Mouse (Mus musculus): Measurements from ENCODE around the gene Lrrc3b.
A peak's percentile ranks its signal among the peaks of the same experiment; 100 is the strongest.

Gene Lrrc3b

GRCm38 (mm10) chr14:15331370-15331769, 107.4 kb downstream of the Lrrc3b start:
- DNase-seq (ENCODE audit: low read depth, low spot score) = no peak

DNA sequence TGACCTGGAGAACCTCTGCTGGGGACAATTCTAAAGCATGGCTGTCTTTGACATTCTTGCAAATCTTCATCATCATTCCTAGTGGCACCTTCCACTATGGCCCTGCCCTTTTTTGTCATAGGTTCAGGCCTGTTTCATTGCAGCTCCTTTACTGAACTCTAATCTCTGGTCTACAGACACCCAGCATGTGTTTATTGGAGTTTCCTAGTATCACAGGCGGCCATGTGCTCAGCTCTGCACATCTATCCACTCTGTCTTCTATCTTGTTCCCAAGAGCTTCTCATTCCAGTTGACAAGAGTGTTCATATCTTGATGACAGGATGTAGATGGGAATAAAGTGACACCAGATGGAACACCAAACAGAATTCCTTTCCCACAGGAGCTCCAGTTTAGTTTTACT, 108.6 kb downstream of the Lrrc3b start:
- DNase-seq (ENCODE audit: low read depth, low spot score) = no peak

DNA sequence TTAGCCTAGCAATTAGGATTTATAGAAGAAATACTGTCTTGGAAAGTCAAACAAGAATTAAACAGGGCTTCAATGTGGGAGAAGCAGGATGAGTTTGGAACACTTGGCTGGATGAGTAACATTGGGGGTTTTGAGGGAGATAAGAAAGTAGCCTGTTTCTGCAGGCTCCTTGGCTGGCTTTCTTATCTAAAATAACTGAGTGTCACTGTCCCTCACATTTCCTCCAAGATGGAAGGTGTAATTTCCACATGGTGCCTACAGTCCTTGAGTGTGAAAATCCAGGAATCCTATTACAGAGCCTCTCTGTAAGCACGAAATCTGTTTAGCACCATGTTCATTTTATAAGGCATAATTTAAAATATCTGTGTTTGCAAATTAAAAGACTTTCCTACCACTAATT, 112.9 kb downstream of the Lrrc3b start:
- no peak for DNase-seq (ENCODE audit: low read depth, low spot score)

DNA sequence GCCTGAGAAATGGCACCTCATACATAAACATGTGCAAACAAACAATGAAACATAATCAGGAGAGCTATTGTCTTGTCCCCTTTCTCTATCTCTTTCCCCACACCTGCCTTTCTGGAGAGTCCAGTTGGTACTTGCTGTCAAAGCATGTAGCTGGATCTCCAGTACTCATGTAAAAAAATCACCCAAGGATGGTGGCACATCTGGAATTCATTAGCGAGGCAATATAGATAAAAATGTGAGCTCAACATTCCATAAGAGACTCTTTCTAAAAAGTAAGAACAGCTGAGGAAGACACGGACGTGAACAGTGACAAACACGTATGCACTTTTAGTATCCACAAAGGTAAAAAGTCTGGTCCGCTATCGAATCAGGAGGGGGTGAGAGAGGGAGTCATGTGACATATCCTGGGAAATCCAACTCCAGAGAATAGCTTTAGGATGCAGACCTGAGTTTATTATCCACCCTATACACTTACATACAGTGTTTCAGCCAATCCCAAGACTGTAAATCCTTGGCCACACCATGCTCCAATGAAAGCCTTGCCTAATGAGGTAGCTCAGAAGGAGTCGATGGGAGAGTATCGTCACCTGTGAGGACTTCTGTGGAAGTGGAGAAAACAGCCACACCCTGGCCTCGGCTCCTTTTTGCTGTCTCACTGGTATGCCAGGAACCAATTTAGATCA, 116.2 kb downstream of the Lrrc3b start:
- no peak for DNase-seq (ENCODE audit: low read depth, low spot score)

GRCm38 (mm10) chr14:15319399-15319915, 119.3 kb downstream of the Lrrc3b start:
- peak; percentile 62 for DNase-seq (ENCODE audit: low read depth, low spot score)

- DNase-seq (ENCODE audit: low read depth, low spot score) = no peak
Measured at GRCm38 (mm10) chr14:15308576-15308975, 130.2 kb downstream of the Lrrc3b start.

Measured in ES-CJ7 (cell line).